Mouse (Mus musculus) embryo, embryonic 11 days (tissue): ENCODE measurements around the gene Matn3.
A peak's percentile ranks its signal among the peaks of the same experiment; 100 is the strongest.

Source experiments
- DNase-seq: peaks from one replicate; pipeline ENCODE4 v3.0.0-alpha.2; 2015

Gene Matn3

DNA sequence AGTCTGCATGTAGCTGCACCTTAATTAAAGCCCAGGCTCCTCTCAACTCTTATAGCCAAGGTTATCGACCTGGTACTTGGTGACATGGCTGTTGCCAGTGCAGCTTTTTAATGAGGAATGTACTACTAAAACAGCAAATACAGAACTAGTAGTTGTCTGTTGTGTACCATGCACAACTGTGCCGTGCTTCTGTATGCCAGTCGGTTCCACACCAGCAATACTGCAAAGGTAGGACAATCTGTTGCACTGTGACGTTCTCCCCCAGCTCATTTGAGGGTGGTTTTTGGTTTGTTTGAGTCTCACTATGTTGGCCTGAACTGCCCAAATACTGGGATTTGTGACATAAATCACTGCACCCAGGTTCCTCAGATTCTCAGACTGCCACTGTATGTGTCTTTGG, 8.2 kb upstream of the Matn3 start:
- DNase-seq = no peak

GRCm38 (mm10) chr12:8940011-8941005, 7.4 kb upstream of the Matn3 start:
- DNase-seq = no peak

GRCm38 (mm10) chr12:8941131-8941615, 6.6 kb upstream of the Matn3 start:
- DNase-seq = no peak

DNA sequence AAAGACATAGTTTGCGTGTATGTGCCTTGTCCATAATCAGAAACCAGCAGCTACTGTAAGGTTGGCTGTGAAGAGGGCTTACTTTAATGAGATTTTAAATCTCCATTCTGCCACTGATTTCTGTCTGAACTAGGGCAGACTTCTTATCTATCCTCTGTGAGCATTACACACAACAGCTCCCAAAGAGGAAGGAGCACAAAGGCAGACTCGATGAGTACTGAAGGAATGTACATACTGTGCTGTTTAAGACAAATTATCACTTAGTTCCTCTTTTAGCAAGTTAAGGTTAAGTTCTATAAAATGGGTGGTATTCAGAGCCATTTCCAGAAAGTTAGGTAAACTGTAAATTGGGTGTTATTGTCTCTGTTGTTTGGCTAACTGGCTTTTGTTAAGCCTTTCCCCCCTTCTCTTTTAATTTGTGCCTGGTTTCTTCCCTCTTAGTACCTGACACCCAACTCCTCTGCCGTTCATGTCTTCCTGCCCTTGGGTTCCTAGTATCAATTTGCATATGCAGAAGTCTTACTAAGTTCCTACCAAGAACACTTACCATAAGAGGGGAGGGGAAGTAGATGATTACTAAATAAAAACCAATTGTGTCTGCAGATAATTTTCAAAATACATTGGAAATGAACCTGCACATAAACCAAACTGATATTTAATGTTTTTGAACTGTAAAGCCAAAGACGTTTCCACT, 5.9 kb upstream of the Matn3 start:
- no peak for DNase-seq

DNA sequence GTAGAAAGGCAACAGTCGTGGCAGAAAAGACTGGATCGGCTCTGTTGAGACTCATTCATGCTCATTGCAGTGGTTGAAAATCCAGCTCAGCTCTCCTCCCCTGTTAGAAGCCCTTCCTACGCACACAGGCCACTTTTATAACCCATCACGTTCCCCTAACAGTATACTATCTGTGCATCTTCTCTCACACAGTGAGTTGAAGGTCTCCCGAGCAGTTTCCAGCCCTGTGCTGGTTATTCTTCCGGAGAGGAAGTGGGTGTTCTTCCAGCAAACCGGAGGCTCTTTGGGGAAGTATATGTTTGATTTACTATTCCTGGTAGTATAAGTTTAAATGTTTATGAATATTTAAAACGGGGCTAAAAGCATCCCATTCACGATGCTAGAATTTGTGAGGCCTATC, 566 bp upstream of the Matn3 start:
- DNase-seq = no peak

DNA sequence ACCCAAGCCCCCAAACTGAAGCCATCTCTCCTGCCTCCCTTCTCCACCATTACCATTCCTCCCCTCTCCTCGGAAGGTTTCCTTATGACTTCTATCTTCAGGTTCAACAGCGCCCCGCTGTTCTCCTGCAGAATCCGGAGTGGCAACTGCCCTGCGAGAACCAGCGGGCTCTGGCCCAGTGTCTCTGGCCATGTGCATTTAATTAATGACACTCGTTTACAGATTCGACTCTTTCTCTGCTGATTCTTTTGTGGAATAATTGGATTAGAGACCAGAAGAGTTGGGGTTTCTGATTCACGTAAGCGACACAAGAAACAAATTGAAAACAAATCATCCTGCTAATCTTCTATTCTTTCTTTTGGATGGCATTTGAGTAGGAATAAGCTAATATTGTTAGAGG, 5.4 kb downstream of the Matn3 start:
- no peak for DNase-seq

DNA sequence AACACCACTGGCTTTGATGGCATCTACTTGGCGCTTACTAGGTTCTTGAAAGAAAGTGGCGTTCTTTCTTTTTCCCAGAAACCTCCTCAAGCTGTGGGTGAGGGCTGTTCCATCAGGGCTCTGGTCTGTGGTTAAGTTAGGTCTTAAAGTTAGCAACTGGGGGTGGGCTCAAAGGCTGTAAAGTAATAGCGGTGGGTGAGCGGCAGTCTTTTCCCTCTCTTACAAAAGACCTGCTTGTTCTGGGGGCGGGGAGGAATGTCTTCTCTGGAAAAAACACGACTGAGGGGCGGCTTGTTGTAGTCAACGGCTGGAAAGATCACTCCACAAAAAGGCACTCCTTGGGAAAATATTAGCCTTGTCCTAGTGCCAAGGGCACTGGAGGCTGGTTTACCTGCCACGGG, 6.4 kb downstream of the Matn3 start:
- no peak for DNase-seq

DNA sequence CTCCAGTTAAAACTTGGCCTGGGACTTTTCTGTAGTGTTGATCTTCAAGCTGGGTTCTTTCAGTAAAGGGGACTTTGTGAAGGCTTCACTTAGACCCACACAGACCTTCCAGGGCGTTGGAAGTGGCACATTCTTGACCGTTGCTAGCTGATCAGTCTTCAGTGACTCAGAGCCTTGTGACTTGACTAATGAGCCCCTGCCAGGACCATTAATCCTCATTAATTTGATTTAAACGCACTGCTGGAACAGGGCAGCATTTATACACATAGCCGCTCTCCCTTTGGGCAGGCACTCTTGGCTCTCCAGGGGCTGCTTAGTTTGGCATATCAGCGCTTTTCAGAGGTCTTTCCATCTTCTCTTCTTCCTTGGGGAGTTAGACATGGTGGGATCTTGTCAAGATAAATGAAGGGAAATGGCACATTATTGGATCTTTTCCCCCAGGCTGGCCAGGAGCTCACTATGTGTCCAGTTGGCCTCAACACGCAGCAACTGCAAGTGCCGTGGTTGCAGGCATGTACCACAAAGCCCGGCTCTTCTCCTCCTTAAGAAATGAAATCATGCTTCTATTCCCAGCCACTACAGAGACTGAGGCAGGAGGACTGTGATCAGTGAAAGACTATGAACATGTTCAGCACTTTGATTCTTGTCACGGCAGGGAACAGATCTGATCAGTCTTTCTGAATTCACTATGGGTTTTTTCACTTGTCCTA, 14.0 kb downstream of the Matn3 start:
- DNase-seq = no peak

GRCm38 (mm10) chr12:8969828-8970227, 22.1 kb downstream of the Matn3 start:
- DNase-seq = peak; percentile 77

GRCm38 (mm10) chr12:8973820-8974465, 26.2 kb downstream of the Matn3 start, which contains the start of gene Wdr35:
Wdr35 (plus strand) TSS chr12:8973892.
- DNase-seq = peak; percentile 92

DNA sequence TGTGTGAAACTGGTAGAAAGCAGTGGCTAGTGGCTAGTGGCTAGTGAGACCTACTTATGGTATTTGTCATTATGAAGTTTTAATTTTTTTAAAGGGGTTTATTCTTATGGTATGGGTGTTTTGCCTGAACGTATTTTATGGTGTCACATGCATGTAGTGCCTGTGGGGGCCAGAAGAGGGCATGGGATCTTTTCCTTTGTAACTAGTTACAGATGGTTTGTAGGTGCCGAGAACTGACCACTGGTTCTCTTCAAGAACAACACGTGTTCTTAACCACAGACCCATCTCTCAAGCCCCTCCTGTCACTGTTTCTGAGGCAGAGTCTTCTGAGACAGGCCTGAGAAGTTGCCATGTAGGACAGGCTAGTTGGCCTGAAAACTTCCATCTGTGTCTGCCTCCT, 27.3 kb downstream of the Matn3 start:
- no peak for DNase-seq

DNA sequence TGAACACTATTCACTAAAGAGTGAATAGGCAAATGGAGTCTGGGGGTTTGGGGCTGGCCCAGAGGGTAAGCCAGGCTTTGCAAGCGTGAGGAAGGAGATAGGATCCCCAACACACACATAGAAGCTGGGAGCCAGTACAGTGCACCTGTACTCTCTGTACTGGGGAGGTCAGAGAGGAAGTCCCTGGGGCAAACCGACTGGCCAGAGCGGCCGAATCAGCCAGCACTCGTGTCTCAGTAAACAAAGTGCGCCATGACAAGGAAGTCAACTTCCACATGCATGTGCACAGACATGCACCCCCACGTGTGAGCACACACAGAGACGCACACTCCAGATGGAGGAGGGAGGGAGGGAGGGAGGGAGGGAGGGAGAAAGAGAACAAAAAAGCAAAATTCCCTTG, 45.5 kb downstream of the Matn3 start:
- no peak for DNase-seq

- no peak for DNase-seq
Observed at GRCm38 (mm10) chr12:8998318-8998717, 50.6 kb downstream of the Matn3 start.

GRCm38 (mm10) chr12:9002038-9002648, 54.4 kb downstream of the Matn3 start:
- peak; percentile 90 for DNase-seq

GRCm38 (mm10) chr12:9007146-9007545, 59.4 kb downstream of the Matn3 start:
- no peak for DNase-seq

DNA sequence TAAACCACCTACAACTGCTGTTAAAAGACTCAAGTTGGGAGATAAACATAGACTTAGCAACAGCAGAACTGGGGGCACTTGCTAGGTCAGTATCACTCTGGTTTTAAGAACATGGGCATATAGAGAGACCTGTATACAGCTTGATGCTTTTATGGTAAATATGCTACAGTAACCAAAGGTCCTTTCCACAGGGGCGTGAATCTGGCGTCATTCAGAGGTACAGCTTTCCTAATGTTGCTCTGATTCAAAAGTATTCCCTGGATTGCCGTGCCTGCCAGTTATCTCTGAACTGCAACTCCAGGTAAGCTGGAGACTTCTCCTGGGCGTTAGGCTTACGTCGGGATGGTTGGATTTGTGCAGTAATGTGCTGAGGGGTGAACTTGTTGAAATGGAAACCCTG, 60.1 kb downstream of the Matn3 start:
- no peak for DNase-seq

- no peak for DNase-seq
Observed at GRCm38 (mm10) chr12:9010311-9010710, 62.6 kb downstream of the Matn3 start.

DNA sequence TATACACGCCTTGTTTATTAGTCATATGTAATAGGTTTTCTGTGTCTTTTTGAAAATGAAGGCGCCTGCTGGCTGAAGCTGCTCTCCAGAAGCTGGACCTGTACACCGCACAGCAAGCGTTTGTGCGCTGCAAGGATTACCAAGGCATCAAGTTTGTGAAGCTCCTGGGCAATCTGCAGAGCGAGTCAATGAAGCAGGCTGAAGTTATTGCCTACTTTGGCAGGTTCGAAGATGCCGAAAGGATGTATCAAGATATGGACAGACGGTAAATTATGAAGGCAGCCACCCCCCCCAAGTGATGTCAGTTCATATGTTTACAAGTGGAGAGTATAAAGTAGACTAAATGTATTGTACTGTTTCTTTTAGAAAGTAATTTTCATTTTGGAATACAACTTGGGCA, 68.6 kb downstream of the Matn3 start:
- DNase-seq = no peak

DNA sequence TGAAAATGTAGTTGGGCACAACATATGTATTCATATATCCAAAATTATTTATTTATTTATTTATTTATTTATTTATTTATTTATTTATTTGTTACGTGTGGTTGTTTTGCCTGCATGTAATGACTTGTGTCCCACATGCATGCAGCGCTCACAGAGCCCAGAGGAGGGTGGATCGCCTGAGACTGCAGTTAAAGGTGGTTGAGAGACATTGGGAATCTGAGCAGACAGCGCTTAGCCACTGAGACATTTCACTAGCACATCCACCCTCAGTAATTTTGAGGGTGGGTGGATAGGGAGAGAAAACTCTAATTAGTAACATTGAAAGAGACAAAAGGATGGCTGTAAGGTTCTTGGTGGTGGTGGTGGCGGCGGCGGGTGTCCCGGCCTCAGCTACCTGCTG, 72.7 kb downstream of the Matn3 start:
- no peak for DNase-seq

DNA sequence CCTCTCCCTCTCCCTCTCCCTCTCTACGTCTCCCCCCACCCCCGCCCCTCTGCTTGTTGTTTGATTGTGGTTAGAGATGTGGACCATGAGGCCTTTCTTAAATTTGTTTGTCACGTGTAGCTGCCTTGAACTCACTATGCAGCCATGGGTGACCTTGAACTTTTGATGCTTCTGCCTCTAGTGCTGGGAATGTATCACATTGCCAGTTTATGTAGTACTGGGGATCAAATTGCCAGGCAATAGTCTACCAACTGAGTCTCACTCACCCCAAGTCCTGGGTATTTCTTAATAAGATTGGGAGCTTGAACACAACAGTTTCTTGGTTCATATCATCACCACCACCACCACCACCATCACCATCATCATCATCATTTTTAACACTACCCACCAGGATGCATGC, 73.3 kb downstream of the Matn3 start:
- no peak for DNase-seq
